Mouse (Mus musculus) gastrocnemius, adult 2 months (tissue): Measurements from ENCODE around the gene Muc20. TPM values are rescaled to one million over a fixed set of nuclear protein-coding genes. Genes with fewer than 3 reads are reported as not detected.

Experiments used
- DNase-seq: peaks from one replicate; pipeline ENCODE4 v3.0.0; 2022
- H3K27ac ChIP-seq: fragments of 200-600 bp; 2 replicates; pipeline ENCODE4 v1.8.1; 2022; ENCODE audit warnings: mild to moderate bottlenecking
- H3K4me3 ChIP-seq: fragments of 200-600 bp; 2 replicates; pipeline ENCODE4 v1.8.1; 2022; ENCODE audit warnings: mild to moderate bottlenecking, moderate library complexity
- CTCF ChIP-seq: fragments of 200-600 bp; IDR thresholded peaks from 2 replicates; pipeline ENCODE4 v1.8.1; 2022; ENCODE audit warnings: antibody characterized with exemption, mild to moderate bottlenecking, moderate library complexity
- intact Hi-C: fragments of 180-260 bp; cut with DNase I; formaldehyde crosslinking; loops from one replicate; pipeline ENCODE4 v1.15.1; 2025
- total RNA-seq, 2 experiments: library from RNA; stranded (reverse); gene quantifications; 2 replicates each; pipeline ENCODE4 v1.2.3; 2021

Muc20 gene
- total RNA-seq, 2 experiments from 2014 or later: 0.33 to 0.45 TPM

DNA sequence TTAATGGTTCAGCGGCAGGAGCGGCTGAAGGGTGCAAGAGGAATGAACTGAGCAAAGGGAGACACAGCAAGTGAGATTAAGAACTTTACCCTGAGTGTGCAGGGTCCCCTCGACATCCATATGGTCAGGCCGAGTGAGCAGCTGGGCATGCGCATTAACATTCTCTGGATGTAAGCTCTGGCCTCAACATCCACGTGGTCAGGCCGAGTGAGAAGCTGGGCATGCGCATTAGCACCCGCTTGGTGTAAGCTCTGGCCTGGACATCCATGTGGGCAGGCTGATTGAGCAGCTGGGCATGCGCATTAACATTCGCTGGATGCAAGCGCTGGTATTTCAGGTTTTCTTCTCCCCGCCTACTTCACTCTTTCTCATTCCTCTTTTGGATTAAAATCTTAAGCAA is 12.4 kb downstream of the Muc20 start:
- H3K27ac ChIP-seq: no peak overlapping the region
- DNase-seq: no peak
- no peak for TF ChIP-seq CTCF
- H3K4me3 ChIP-seq: no peak overlapping the region
- intact Hi-C loops: no loop called here

DNA sequence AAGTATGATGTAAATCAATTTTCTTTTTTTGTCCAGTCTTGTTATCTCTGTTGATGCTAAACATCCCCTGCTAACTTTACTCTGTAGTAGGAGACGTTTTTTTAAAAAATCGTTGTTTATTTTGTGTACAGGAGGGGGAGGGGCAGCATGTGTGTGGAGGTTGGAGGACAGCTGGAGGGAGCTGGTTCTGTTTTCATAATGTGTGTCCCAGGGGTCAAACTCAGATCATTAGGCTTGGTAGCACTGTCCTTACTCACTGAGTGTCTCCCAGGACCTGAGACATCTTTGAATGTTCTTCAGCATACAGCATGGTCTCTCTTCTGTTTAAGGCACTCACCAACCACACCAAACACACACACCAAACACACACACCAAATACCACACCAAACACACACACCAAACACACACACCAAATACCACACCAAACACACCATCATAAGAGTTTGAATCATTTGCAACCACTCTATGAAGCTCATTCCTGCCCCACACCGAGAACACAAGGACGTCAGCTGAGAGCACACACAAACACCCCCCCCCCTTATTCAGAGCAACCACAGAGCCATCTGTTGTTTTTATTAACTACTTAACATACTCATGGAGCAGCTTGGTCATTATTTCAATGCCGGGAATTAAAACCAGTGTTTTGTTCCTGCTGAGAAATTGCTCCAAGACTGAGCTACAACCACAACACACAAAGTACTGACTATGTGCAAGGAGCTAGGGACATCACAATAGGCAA is 13.7 kb downstream of the Muc20 start:
- DNase-seq: no peak
- Histone ChIP-seq H3K27ac (no peak overlapping the region), H3K4me3 (no peak overlapping the region)
- intact Hi-C loops: no loop called here
- no peak for TF ChIP-seq CTCF

DNA sequence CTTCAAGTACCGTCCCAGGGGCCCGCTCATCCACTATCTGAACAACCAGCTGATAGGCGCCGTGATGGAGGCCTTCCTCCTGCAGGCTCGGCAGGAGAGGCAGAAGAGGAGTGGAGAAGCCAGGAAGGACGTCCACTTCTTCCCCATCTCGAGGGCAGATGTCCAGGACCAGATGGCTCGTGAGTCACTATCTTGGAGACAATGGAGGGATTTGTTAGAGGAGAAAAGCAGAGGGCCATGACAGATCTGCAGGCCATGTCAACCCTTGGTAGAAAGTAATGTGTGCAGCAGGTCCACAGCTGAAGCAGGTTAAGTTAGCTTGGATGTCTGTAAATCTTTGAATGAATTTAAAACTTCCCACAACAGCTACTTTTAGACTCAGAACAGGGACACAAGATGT is 18.3 kb downstream of the Muc20 start:
- intact Hi-C loops: no loop called here
- Histone ChIP-seq H3K27ac (no peak overlapping the region), H3K4me3 (no peak overlapping the region)
- DNase-seq: no peak
- no peak for TF ChIP-seq CTCF

DNA sequence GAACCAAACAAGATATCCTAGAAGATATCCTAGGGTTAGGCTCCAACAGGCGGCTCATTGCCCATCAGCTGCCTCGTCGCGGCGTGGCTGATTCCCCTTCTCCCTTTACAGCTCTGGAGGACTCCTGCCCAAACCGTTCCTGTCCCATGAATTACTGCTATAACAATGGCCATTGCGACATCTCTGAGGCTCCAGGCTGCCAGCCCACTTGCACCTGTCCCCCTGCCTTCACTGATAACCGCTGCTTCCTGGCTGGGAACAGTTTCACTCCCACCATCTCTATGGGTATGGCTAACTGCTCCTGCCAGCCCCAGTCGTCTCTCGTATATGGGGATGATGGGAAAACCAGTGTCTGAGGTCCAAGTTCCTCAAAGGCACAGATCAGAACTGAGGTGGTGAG is 20.6 kb downstream of the Muc20 start:
- Histone ChIP-seq H3K27ac (no peak overlapping the region), H3K4me3 (no peak overlapping the region)
- no peak for TF ChIP-seq CTCF
- no peak for DNase-seq
- intact Hi-C loops: no loop called here

DNA sequence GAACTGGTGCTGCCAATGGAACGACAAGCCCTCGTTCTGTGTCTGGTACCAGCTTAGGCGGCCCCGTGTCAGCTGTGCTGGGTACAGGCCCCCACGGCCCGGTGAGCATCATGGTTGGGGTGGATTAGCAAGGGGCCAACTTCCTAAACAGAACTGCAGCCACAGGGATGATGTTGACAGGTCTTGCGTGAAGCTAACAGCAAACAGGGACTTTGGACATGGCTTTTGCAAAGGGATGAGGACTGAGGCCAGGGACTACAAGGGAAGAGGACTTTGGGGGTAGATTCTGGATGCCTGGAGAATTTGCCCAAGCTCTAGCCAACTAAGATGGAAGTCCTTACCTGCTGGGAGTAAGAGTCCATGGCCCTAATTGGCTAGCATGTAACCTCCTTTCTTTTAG is 30.3 kb downstream of the Muc20 start:
- intact Hi-C loops: no loop called here
- Histone ChIP-seq H3K27ac (no peak overlapping the region), H3K4me3 (no peak overlapping the region)
- no peak for DNase-seq
- TF ChIP-seq CTCF: no peak

DNA sequence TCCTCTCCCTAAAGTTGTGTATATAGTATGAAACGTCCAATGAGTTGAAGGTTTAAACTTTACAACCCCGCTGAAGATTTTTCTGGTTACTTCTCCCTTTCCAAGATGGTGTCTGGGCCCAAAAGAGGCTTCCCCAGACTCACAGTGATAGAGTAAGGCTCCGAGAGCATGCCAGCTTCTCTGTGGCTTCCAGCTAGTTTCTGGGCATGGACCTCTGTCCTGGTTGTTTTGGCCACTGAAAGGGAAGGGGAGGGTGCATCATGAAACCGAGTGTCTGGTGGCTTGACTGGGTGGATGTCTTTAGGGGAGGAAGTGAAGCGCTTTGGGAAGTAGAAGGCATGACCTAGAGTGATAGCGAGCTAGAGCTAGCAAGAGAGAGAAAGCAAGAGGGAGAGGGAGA is 32.3 kb downstream of the Muc20 start:
- TF ChIP-seq CTCF: no peak
- no peak for DNase-seq
- no peak overlapping the region for H3K4me3 ChIP-seq
- intact Hi-C loops: no loop called here
- no peak overlapping the region for H3K27ac ChIP-seq

DNA sequence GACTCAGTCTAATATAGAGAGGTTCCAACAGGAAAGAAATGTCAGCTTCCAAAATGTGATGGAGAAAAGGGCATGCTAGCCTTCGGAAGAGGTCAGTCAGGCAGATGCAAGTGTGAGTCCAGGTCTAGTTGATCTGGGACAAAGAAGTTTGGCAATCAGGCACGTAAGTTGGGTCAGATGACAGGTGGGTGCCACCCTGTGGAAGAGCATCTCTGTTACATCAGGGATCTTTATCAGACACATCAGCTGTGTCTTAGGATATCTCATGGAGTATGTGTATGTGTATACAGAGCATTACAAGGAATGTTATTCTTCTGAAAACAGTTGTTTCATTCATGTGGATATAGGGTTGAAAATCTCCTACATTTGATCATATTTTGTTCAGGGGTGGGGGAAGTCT is 32.7 kb downstream of the Muc20 start:
- intact Hi-C loops: no loop called here
- DNase-seq: no peak

DNA sequence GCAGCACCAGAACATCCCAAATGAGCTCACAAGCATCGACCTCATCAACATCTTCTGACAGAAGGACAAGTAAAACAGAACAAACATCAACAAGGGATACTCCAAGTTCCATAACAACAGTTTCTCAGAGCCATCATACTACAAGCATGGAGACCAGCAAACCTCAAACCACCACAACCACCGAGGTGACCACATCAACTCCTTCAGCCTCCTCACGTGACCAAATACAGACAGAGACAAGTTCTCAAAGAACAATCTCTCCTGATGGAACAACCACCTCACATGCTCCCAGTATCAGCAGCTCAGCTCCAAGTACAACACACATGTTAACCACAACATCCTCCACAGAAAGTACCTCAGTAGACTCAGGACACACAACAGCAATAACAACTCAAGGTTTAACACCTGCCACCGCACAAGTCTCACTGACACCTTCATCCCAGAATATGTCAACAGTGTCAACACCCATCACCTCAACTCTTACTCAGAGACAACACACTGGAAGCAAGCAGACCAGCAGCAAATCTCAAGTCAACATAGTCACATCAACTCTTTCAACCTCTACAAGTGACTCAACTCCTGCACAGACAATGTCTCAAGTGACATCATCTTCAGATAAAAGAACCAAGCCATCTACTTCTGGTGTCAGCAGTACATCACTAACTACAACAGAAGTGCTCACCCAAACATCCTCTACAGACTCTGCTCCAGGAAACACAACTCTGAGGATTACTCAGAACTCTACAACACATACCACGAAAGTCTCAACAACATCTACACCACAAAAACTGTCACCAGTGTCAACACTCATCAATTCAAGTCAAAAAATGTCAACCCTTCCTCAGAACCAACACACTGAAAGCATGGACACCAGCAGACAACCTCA is 46.8 kb downstream of the Muc20 start:
- intact Hi-C loops: no loop called here
- Histone ChIP-seq H3K4me3 (no peak overlapping the region), H3K27ac (no peak overlapping the region)
- TF ChIP-seq CTCF: no peak
- DNase-seq: no peak

More for the DNA sequence above, 32.7 kb downstream of the Muc20 start:
- no peak for TF ChIP-seq CTCF
- Histone ChIP-seq H3K27ac (no peak overlapping the region), H3K4me3 (no peak overlapping the region)

DNA sequence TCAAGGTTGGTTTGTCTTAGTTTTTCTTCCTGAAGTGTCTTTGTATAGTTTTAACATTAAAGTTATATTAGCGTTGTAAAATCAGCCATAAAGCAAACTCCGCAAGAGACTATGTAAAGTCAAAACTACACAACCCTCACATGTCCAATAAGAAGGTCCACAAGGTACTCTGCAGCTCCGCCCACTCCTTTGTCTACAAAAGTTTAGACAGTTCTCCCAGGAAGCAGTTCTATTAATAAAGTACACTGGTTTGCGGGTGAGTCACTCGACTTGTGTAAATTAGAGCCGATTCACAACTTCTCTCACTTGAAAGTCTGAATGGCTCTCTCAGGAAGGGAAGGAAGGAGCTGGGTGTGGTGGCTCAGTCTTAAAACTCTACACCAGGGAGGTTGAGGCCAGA is 51.4 kb downstream of the Muc20 start:
- no peak overlapping the region for H3K27ac ChIP-seq
- no peak overlapping the region for H3K4me3 ChIP-seq
- intact Hi-C loops: no loop called here
- no peak for TF ChIP-seq CTCF
- DNase-seq: no peak

DNA sequence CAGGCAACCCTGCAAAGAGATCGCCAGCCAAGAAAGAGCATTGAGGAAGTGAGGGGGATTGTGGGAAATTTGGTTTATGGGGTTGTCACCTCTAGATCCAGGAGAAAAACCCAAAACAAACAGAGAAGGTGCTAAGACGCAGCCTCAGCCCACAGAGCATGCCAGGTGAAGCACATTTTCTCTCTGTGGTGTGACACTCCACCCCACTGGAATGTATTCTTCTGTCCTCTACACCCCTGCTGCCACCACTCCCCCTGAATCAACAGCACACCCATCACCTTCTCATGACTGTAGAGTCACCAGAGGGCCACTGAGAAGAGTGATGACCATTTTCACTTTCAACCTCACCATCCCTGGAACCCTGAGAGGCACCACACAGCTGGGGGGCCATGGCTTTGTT is 54.5 kb downstream of the Muc20 start:
- TF ChIP-seq CTCF: no peak
- intact Hi-C loops: no loop called here
- H3K4me3 ChIP-seq: no peak overlapping the region

DNA sequence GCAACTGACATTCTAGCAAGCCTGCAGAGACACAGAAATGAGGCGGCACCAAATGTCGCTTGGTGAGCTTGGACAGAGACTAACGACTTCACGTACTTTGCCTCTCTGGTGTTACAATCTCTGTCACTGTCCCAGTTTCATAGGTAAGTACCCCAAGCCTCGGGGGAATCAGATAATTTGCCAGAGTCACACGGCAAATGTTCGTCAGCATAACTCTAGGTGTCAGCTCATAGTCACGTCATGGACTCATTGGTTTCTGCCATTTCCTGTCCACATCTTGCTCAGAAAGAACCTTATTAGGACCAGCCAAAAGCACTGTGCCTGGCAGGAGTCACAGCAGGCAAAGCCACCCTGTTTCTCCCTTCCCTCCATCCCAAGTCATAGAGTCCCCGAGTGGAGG is 55.9 kb downstream of the Muc20 start:
- Histone ChIP-seq H3K4me3 (no peak overlapping the region), H3K27ac (no peak overlapping the region)
- no peak for TF ChIP-seq CTCF
- intact Hi-C loops: no loop called here
- no peak for DNase-seq

More for the DNA sequence above, 54.5 kb downstream of the Muc20 start:
- DNase-seq: no peak
- no peak overlapping the region for H3K27ac ChIP-seq

DNA sequence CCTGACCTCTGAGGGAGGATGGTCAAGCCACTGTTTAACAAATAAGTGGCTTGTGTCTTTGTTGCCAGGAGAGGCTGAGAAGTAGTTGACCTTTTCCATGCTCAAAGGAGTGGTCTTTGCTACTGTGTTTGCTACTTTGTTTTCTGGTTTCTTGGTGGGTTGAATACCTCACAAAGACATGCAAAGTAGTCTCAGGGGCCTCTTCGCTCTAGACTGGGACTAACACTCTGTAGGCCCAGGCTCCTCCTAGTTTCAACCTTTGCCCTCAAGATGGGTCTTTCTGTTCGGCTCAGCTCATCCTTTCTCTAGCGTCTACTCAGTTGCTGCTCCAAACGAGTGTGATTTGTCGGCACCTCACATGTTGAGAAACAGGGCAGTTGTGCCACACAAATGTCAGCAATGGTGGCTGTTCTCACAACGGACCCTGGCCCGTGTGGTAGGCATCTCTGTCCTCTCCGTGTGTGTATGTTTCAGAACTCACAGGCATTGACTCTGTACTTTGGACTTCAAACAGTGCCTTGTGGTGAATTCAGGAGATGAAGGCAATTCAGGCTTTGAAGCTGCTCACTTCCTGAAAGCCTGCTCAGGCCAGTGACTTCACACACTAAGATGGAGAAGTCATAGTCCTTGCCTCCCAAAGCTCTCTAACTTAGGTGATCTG is 57.1 kb downstream of the Muc20 start:
- no peak for DNase-seq
- TF ChIP-seq CTCF: no peak
- intact Hi-C loops: no loop called here
- Histone ChIP-seq H3K27ac (no peak overlapping the region), H3K4me3 (no peak overlapping the region)

DNA sequence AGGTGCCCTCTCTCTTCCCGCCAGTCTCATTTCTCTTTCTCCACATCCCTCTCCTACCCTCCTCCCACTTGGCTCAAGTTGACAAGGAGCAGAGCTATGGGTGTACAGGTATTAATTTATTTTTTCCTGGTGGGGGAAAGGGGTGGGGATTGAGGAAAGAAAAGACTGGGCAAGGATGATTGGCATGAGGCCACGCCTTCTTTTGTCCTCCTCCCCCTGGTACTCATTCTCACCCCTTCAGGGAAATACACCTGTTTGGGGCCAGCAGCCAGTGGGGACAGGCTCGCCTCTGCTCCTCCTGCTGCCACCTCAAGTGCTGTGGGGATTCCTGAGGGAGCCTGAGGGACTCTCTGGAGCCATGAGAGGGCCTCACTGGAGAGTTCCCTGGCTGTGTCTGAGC is 61.2 kb downstream of the Muc20 start:
- Histone ChIP-seq H3K27ac (no peak overlapping the region), H3K4me3 (no peak overlapping the region)
- TF ChIP-seq CTCF: no peak
- DNase-seq: no peak
- intact Hi-C loops: no loop called here
